Mouse (Mus musculus) stomach, embryonic 14.5 days (tissue): ENCODE measurements around the gene Bckdhb. TPM values are rescaled to one million over a fixed set of nuclear protein-coding genes. Genes with fewer than 3 reads are reported as not detected.

Experiments used
- ATAC-seq: fragments of 200-750 bp; cut with Nextera tagmentation; 2 replicates; pipeline ENCODE4 v1.8.0; 2017; ENCODE audit warnings: low read depth, moderate TSS enrichment; ENCODE audit not compliant: insufficient number of reproducible peaks, insufficient read depth, low FRiP score
- H3K27ac ChIP-seq: fragments of 300-500 bp; sonication (generic); 2 replicates; pipeline ENCODE4 v1.5.1; 2014; ENCODE audit warnings: mild to moderate bottlenecking, low read length, moderate library complexity, mixed read lengths
- H3K27me3 ChIP-seq: fragments of 300-500 bp; sonication (generic); 2 replicates; pipeline ENCODE4 v1.6.1; 2014; ENCODE audit warnings: low read length, control low read depth, mixed read lengths; ENCODE audit not compliant: control insufficient read depth, insufficient read depth
- H3K36me3 ChIP-seq: fragments of 300-500 bp; sonication (generic); 2 replicates; pipeline ENCODE4 v1.6.1; 2014; ENCODE audit warnings: mild to moderate bottlenecking, control low read depth, low read length, moderate library complexity, mixed read lengths; ENCODE audit not compliant: control insufficient read depth, insufficient read depth
- H3K4me1 ChIP-seq: fragments of 300-500 bp; sonication (generic); 2 replicates; pipeline ENCODE4 v1.6.1; 2014; ENCODE audit warnings: low read length, control low read depth, mixed read lengths; ENCODE audit not compliant: control insufficient read depth, insufficient read depth
- H3K4me2 ChIP-seq: fragments of 300-500 bp; sonication (generic); replicated peaks from 2 replicates; pipeline ENCODE4 v1.6.1; 2014; ENCODE audit warnings: low read depth, low read length, control low read depth
- H3K4me3 ChIP-seq: fragments of 300-500 bp; sonication (generic); 2 replicates; pipeline ENCODE4 v1.5.1; 2014; ENCODE audit warnings: low read depth, low read length, control low read depth
- H3K9ac ChIP-seq: fragments of 300-500 bp; sonication (generic); replicated peaks from 2 replicates; pipeline ENCODE4 v1.6.1; 2014; ENCODE audit warnings: low read depth, mild to moderate bottlenecking, control low read depth, low read length, moderate library complexity, mixed read lengths
- H3K9me3 ChIP-seq: fragments of 300-500 bp; sonication (generic); 2 replicates; pipeline ENCODE4 v1.6.1; 2016; ENCODE audit warnings: low read depth, low read length, control low read depth; ENCODE audit not compliant: control insufficient read depth
- WGBS: fragments of 180-500 bp; shearing (Covaris S2); extraction: QIAGEN DNeasy Blood & Tissue Kit; methylation state at CpG from one replicate; pipeline ENCODE4 v1.1.7; 2014; 5-methylcytosine and 5-hydroxymethylcytosine counted together
- polyA plus RNA-seq: library from polyadenylated mRNA; unstranded; fragments of >200 nt; fragmentation: Nextera tagmentation; extraction: Ambion mirVana; gene quantifications from 2 replicates; pipeline ENCODE4 v1.2.1, GENCODE M21; 2014

The Bckdhb gene
- polyA plus RNA-seq: 50.3 and 55.0 TPM in 2 replicates

- Histone ChIP-seq H3K9ac (peak within 1 kb of the TSS; percentile 57), H3K36me3 (no peaks in the 10 kb centered on the region), H3K4me3 (peak within 1 kb of the TSS; percentile 73), H3K9me3 (no peaks in the 10 kb centered on the region), H3K4me1 (peaks cover 4% of the 10 kb centered on the region; the same call in 1 of the 2 replicates), H3K27me3 (no peaks in the 10 kb centered on the region), H3K27ac (no peak within 1 kb of the TSS), H3K4me2 (peak within 1 kb of the TSS; percentile 74)
- 0% methylated on average over 46 of the region's 46 CpGs for whole genome bisulfite sequencing
- ATAC-seq: peak; percentile 98
Observed at GRCm38 (mm10) chr9:83924878-83925687, at the start of gene Bckdhb. TSS of gene Bckdhb (plus strand) at chr9:83925145.

- no peaks in the 10 kb centered on the region for H3K9me3 ChIP-seq
- no peaks in the 10 kb centered on the region for H3K27me3 ChIP-seq
- H3K9ac ChIP-seq: no peak overlapping the region
- no peak overlapping the region for H3K4me3 ChIP-seq
- no peaks in the 10 kb centered on the region for H3K4me1 ChIP-seq
- no peak overlapping the region for H3K4me2 ChIP-seq
- H3K27ac ChIP-seq: no peak overlapping the region
- no peaks in the 10 kb centered on the region; the same call in 1 of the 2 replicates for H3K36me3 ChIP-seq
- no peak for ATAC-seq
- WGBS: 77% methylated on average over 6 of the region's 6 CpGs
Observed at GRCm38 (mm10) chr9:83882191-83882590, 42.8 kb upstream of the Bckdhb start.

GRCm38 (mm10) chr9:83886149-83886548, 38.8 kb upstream of the Bckdhb start:
- Histone ChIP-seq H3K4me2 (no peak overlapping the region), H3K27me3 (no peaks in the 10 kb centered on the region), H3K9me3 (no peaks in the 10 kb centered on the region), H3K4me1 (no peaks in the 10 kb centered on the region), H3K27ac (no peak overlapping the region), H3K9ac (no peak overlapping the region), H3K36me3 (no peaks in the 10 kb centered on the region; the same call in 1 of the 2 replicates), H3K4me3 (no peak overlapping the region)
- ATAC-seq: no peak

GRCm38 (mm10) chr9:83888214-83888613, 36.7 kb upstream of the Bckdhb start:
- Histone ChIP-seq H3K4me3 (no peak overlapping the region), H3K27me3 (no peaks in the 10 kb centered on the region), H3K4me1 (no peaks in the 10 kb centered on the region), H3K4me2 (no peak overlapping the region), H3K36me3 (no peaks in the 10 kb centered on the region; the same call in 1 of the 2 replicates), H3K27ac (no peak overlapping the region), H3K9me3 (no peaks in the 10 kb centered on the region), H3K9ac (no peak overlapping the region)
- WGBS: 73% methylated on average over 5 of the region's 5 CpGs
- ATAC-seq: no peak

- ATAC-seq: no peak
- H3K27ac ChIP-seq: no peak overlapping the region
- WGBS: 65% methylated on average over 8 of the region's 8 CpGs
- no peaks in the 10 kb centered on the region for H3K9me3 ChIP-seq
- H3K9ac ChIP-seq: no peak overlapping the region
- no peaks in the 10 kb centered on the region for H3K4me1 ChIP-seq
- H3K27me3 ChIP-seq: no peaks in the 10 kb centered on the region
- no peak overlapping the region for H3K4me3 ChIP-seq
- H3K36me3 ChIP-seq: no peaks in the 10 kb centered on the region
- no peak overlapping the region for H3K4me2 ChIP-seq
Observed at GRCm38 (mm10) chr9:83893073-83893472, 31.9 kb upstream of the Bckdhb start.

GRCm38 (mm10) chr9:83893767-83894330, 31.1 kb upstream of the Bckdhb start:
- Histone ChIP-seq H3K4me2 (no peak overlapping the region), H3K27me3 (no peaks in the 10 kb centered on the region), H3K4me1 (no peaks in the 10 kb centered on the region), H3K36me3 (no peaks in the 10 kb centered on the region), H3K4me3 (no peak overlapping the region), H3K9me3 (no peaks in the 10 kb centered on the region), H3K27ac (no peak overlapping the region), H3K9ac (no peak overlapping the region)
- 85% methylated on average over 4 of the region's 4 CpGs for WGBS
- ATAC-seq: no peak

GRCm38 (mm10) chr9:83902086-83902485, 22.9 kb upstream of the Bckdhb start:
- H3K9me3 ChIP-seq: no peaks in the 10 kb centered on the region
- H3K27ac ChIP-seq: no peak overlapping the region
- WGBS: 78% methylated on average over 2 of the region's 2 CpGs
- H3K27me3 ChIP-seq: no peaks in the 10 kb centered on the region
- H3K9ac ChIP-seq: no peak overlapping the region
- H3K4me2 ChIP-seq: no peak overlapping the region
- no peak overlapping the region for H3K4me3 ChIP-seq
- no peaks in the 10 kb centered on the region for H3K4me1 ChIP-seq
- no peak for ATAC-seq
- no peaks in the 10 kb centered on the region for H3K36me3 ChIP-seq

GRCm38 (mm10) chr9:83905820-83906219, 19.1 kb upstream of the Bckdhb start:
- Histone ChIP-seq H3K9ac (no peak overlapping the region), H3K36me3 (no peaks in the 10 kb centered on the region), H3K4me3 (no peak overlapping the region), H3K27me3 (no peaks in the 10 kb centered on the region), H3K4me2 (no peak overlapping the region), H3K4me1 (no peaks in the 10 kb centered on the region), H3K9me3 (no peaks in the 10 kb centered on the region), H3K27ac (no peak overlapping the region)
- WGBS: 65% methylated on average over 4 of the region's 4 CpGs
- no peak for ATAC-seq
